Mouse (Mus musculus): ENCODE results near the gene Tfam.

The Tfam gene

GRCm38 (mm10) chr10:71238240-71238554 lies at the start of gene Tfam:
Tfam (minus strand) TSS chr10:71238280.
- no peak for DNase-seq (ENCODE audit: low read depth, low spot score)

DNA sequence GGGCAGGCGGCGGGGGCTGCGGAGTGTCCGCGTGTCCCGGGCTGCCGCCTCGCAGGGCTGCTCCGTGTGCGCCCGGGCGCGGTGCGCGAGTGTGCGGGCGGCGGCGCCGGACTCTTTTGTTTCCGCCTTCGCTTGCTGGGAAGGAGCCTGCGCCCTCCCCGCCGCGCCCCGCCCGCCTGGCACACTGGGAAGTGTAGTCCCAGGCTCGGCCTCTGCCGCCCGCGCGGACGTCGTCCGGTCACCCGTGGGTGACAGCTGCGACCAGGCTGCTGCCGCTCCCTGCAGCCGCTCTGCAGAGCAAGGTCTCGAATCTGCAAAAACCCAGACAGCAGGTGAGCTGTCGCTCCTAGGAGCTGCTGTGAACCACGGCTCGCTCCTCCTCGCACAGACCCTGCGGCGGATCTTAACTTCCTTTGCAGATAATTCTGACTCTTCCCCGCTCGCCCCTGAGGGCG lies 47.1 kb upstream of the Tfam start, which contains the start of gene Ube2d1:
Gene Ube2d1, minus strand, starts transcription at position 137 of the 455 bp plus-strand sequence.
- DNase-seq (ENCODE audit: low read depth, low spot score): peak; percentile 75

- no peak for DNase-seq (ENCODE audit: low read depth, low spot score)
These were observed 46.5 kb upstream of the Tfam start for GRCm38 (mm10) chr10:71284511-71285125.

- DNase-seq (ENCODE audit: low read depth, low spot score): no peak
These were observed 46.0 kb upstream of the Tfam start for GRCm38 (mm10) chr10:71284131-71284510.

DNA sequence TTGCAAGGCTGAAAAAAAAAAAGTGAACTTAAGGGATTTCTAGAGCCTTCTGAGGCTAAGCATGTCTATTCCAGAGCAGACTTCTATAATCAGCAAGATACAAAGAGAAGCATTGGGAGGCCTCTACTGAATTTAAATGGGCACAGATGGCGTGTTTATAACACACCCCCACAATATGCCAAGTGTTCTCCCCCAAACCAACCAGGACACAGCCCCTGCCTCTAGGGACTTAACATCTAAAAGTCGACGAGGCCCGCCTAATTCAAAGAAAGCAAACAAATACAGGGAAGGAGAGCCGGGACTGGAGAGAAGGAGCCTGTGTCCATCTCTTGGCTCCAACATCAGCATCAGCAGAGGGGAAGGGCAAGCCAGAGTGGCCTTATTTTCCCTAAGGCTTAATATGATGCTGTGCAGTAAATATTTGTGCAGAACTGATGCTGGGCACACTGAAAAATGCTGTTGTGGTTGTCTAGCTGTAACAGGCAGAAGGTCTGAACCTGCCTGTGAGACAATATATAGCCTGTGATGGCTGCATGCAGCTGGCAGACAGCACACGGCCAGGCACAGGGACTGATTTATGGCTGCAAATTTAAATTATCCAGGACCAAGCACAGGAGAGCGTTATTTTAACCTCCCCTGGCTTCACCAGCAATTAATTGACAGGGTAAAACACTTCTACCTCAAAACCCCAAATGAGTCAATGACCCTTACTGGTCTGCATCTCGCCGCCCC lies 35.1 kb upstream of the Tfam start:
- peak; percentile 80 for DNase-seq (ENCODE audit: low read depth, low spot score)

GRCm38 (mm10) chr10:71267973-71268372 lies 29.9 kb upstream of the Tfam start:
- no peak for DNase-seq (ENCODE audit: low read depth, low spot score)

- peak; percentile 80 for DNase-seq (ENCODE audit: low read depth, low spot score)
These were observed 29.4 kb upstream of the Tfam start for GRCm38 (mm10) chr10:71267511-71267910.

GRCm38 (mm10) chr10:71265067-71265466 lies 27.0 kb upstream of the Tfam start:
- no peak for DNase-seq (ENCODE audit: low read depth, low spot score)

DNA sequence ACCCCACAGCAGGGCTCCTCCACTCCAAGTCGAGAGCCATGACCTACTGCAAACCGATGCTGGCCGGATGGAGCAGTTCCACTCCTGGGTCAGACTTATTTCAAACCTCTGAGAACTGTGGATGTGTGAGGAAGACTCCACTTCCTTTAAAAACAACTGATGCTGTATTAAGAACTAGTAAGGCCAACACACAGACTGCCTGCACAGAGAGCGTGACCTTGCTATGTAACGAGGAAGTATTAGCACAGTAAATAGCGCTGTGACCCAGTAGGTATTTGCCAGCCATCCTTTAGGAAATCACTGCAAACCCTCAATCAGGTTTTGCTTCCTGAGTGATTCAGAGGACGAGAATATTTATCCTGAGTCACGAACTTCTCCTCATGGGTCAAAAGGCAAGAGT lies 23.6 kb upstream of the Tfam start:
- no peak for DNase-seq (ENCODE audit: low read depth, low spot score)

- DNase-seq (ENCODE audit: low read depth, low spot score): no peak
These were observed 20.9 kb upstream of the Tfam start for GRCm38 (mm10) chr10:71258943-71259342.

DNA sequence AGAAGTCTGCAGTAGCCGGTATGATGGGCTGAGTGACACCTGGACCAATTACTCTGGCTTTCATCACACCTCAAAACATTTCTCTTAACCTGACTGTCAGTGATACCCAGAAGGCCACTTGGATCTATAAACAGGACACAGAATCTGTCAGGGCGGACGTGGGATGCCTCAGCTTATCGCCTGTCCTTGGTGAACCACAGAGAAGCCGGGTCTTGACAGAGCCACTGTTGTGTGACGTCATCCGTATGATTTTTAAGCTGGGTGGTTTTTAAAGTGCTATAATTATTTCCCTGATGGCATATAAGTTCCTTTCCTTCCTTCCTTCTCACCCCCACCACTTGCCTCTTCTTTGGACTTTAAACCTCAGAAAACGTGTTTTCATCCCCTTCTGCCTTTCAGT lies 20.4 kb upstream of the Tfam start:
- DNase-seq (ENCODE audit: low read depth, low spot score): no peak

GRCm38 (mm10) chr10:71253147-71253546 lies 15.1 kb upstream of the Tfam start:
- DNase-seq (ENCODE audit: low read depth, low spot score): no peak

DNA sequence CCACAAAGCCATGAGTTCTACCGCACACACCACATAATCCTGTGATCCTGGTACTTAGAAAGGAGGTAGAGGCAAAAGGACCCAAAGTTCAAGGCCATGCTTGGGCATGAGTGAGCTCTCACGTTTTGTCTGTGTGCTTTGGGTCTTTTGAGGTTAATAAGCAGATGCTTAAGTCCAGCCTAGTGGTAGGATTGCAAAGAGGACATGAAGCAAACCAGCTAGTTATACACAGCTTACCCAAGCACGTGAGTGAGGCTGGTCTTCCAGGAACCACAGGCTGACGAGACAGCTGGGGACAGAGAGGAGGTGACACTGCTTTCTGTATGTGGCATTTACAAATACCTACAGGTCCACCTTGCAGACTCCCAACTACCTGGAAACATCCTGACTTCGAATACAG lies 14.3 kb upstream of the Tfam start:
- no peak for DNase-seq (ENCODE audit: low read depth, low spot score)

GRCm38 (mm10) chr10:71251846-71252245 lies 13.8 kb upstream of the Tfam start:
- DNase-seq (ENCODE audit: low read depth, low spot score): no peak

- no peak for DNase-seq (ENCODE audit: low read depth, low spot score)
These were observed 13.2 kb upstream of the Tfam start for GRCm38 (mm10) chr10:71251256-71251655.

GRCm38 (mm10) chr10:71250472-71250871 lies 12.4 kb upstream of the Tfam start:
- peak; percentile 79 for DNase-seq (ENCODE audit: low read depth, low spot score)

GRCm38 (mm10) chr10:71249086-71249880 lies 11.2 kb upstream of the Tfam start:
- DNase-seq (ENCODE audit: low read depth, low spot score): no peak

- DNase-seq (ENCODE audit: low read depth, low spot score): no peak
These were observed 8.9 kb upstream of the Tfam start for GRCm38 (mm10) chr10:71246956-71247355.

DNA sequence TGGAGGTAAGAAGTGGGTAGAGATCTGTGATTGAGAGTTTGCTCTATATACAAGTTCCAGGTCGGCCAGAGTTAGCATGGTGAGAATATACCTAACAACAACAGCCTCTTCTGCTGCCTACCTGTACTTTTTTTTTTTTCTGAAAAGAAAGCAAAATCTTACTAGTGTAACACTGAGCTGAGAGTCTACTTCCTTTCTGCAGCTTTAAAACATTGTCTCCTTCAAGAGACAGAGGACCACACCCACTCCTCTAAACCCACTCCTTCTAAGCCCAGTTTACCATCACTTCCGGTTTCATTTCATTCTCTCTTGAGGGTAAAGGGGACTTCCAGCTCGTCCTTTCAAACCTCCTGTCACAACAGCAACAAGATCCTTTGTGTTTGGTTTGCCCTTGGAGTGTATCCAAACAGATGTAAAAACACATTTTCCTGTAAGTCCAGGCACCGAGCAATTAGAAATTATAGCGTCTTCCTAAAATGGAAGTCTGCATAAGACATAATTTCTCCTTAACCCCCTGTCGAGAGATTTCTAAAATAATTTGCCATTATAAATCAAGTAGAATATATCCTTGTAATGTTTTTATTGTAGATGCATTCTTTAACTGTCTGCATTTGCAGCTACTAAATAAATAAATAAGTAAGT lies 1.5 kb upstream of the Tfam start:
- DNase-seq (ENCODE audit: low read depth, low spot score): no peak

DNA sequence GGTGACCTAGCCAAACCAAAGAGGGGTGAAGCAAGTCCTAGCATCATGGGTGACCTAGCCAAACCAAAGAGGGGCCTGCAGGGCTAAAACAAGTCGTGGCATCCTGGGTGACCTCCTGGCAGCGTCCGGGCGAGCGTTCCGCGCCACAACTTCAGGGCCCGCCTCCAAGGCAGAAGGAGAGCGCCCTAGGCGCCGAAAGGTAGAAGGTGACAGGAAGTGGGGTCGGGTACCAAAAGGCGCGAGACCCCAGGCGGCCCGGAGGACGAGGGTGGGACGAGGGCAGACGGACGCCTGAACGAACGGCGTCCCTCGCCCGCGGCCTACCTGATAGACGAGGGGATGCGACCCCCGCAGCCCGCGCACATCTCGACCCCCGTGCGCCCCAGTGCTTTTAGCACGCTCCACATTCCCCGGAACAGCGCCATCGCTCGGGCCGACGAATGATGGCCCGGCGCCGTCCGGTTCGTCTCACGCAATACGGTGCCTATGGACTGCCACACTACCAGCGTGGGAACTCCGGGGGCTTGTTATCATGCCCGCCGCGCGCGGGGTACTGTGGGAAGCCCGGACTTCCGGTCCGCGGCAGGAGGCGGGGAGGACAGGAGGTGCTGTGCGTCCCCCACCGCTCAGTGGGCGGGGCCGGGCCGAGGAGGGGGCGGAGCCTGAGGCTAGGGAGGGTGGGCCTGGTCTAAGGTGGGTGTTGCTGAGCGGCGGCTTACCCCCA lies 402 bp downstream of the Tfam start:
- peak; percentile 85 for DNase-seq (ENCODE audit: low read depth, low spot score)

DNA sequence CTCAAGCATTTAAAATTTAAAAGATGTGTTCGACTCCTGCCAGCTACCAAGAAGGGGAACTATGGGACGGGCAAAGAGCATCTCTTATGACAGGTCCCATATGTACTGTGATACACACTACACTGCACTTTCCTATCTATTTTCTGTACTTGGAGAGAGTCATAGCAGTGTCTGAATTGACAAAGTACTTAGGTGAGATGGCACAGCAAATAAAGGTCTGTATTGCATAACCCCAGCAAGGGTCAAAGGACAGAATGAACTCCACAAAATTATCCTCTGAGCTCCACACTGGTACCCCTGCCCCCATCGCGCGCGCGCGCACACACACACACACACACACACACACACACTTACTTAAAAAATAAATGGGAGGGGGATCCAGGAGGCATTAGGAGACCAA lies 4.0 kb downstream of the Tfam start:
- DNase-seq (ENCODE audit: low read depth, low spot score): no peak

Measured in telencephalon, adult 2 months (tissue).